Mouse (Mus musculus) embryo, embryonic 9.5 days (tissue): ENCODE results near the gene Fbh1.
"Not testable (repeated sequence)": the region's sequence is repeated elsewhere in the genome, so short reads cannot be mapped to it uniquely, and the experiment has no call there.

Source experiments
- DNase-seq: peaks from one replicate; pipeline ENCODE4 v3.0.0-alpha.2; 2017; ENCODE audit errors: extremely low spot score

Gene Fbh1

DNA sequence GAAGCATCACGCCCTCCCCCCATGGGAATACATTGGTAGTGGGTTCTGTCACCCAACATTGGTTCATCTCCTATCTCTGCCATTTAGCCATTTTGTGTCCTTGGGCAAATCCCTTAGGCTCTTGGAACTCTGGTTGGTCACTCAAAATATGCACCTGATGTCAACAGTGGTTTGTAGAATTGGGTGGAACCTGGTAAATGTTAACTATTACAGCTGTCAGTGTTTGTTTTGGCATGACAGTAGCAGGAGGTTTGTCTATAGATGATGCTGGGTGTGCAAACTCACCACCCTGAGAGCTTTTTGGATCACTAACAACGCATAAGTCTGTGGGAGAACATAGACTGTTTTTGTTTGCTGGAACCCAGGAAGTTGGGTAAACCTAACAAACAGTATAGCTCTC lies 58.8 kb downstream of the Fbh1 start:
- no peak for DNase-seq

DNA sequence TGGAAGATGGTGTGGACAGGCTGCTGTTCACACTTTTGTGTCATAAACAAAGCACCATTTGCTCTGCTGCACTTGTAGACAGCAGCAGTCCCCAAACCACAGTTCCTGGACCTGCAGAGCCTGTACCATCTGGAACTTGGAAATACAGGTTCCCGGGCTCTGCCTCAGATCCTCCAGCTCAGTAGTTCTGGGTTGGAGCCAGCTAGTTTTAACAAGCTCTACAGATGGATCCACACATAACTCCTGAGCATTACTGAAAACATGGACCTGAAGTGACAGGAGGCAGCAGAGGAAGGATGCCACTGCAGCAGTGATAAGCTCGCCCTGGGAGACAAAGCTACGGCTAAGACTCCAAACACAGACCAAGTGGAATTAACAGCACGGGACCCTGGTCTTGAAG lies 62.8 kb downstream of the Fbh1 start:
- DNase-seq = no peak

GRCm38 (mm10) chr2:11713021-11713420 lies 64.4 kb downstream of the Fbh1 start:
- no peak for DNase-seq

- no peak for DNase-seq
Observed at GRCm38 (mm10) chr2:11712483-11712990, 64.8 kb downstream of the Fbh1 start.

DNA sequence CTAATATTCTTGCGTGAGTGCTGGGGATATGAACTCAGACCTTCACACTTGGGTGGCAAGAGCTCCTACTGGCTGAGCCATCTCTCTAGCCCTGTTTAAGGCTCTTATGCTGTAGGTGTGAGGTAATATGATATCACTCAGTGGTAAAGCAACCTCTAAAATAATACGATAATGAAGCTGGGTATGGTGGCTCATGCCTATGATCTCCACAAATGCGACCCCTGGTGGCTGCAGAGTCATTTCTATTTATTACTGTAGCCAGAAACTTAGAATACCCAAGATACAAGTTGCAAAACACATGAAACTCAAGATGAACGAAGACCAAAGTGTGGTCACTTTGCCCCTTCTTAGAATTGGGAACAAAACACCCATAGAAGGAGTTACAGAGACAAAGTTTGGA lies 67.3 kb downstream of the Fbh1 start:
- DNase-seq = not testable (repeated sequence)

- no peak for DNase-seq
Observed at GRCm38 (mm10) chr2:11708538-11708937, 68.8 kb downstream of the Fbh1 start.

GRCm38 (mm10) chr2:11706746-11707065 lies 70.7 kb downstream of the Fbh1 start:
- DNase-seq = no peak

DNA sequence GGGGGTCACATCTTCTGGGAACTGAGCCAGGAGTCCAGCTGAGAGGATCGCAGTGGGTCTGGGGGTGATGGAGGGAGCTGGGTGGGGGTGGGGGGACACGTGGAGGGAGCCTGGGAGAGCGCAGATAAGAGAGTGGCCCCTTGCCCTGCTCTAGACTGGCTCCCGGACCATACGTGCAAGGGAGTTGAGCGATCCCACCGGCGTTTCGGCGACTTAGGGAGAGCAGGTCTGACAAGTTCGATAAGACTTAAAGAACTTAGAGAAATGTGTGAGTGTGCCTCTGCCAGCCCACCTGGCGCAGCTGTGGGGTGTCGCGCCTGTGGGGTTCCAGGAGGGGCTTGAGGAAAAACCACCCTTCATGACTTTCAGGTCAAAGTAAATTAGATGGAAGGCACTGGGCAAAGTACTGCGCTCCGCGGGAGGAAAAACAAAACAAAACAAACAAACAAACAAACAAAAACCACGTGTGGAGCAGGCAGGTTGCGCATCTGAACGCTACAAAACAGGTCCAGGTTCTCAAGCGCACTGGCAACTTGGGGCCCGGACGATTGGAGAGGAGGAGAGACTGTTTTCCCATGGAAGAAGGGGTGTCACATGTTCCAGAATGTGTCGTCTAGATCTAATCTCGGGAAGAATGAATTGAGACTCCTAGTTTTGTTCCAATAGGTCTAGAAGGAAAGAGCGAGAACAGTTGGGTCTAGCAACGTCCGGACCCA lies 71.2 kb downstream of the Fbh1 start:
- peak; percentile 25 for DNase-seq

GRCm38 (mm10) chr2:11705201-11706025 lies 72.0 kb downstream of the Fbh1 start, which contains the start of gene Il15ra:
Gene Il15ra (plus strand): TSS chr2:11705290.
- DNase-seq = peak; percentile 38

GRCm38 (mm10) chr2:11699905-11700304 lies 77.5 kb downstream of the Fbh1 start:
- DNase-seq = no peak

GRCm38 (mm10) chr2:11698994-11699393 lies 78.4 kb downstream of the Fbh1 start:
- DNase-seq = no peak

DNA sequence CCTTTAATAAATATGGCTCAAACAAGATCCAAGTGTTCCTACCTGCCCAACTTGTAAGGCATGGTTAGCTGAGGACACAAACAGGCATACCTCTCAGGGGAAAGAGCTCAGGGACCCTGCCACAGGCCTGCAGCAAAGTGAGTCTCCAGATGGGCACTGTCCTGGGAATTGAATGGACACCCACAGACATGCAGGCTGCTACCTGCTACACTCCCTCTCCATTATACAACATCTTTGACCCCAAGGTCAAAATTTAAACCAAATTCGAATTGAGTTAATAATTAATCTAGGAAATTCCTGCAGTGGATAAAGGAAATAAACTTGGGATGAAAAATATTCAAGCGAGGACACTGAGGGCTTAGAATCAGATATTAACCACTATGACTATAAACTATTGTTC lies 81.5 kb downstream of the Fbh1 start:
- no peak for DNase-seq

DNA sequence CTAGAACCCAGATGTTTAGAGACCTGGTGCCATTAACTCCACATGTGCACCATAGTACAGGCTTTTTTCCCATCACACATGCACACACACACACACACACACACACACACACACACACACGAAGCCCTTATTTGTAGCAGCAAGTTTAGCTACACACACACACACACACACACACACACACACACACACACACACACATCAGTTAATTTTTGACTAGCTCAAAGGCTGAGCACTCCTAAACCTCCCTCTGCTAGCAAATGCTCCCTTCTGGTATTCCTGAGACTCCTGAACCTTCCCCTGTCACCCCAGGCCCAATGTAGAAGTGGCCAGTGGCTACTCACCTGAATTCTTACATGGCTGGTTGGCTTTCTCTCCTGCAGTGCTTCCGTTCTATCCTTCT lies 83.3 kb downstream of the Fbh1 start:
- DNase-seq = no peak

- no peak for DNase-seq
Observed at GRCm38 (mm10) chr2:11693352-11693751, 84.0 kb downstream of the Fbh1 start.
